Mouse (Mus musculus) cortical plate, adult 2 months (tissue): ENCODE measurements around the gene Pcp4l1.

Source experiments
- CTCF ChIP-seq: fragments of 200-500 bp; IDR thresholded peaks from 2 replicates; pipeline ENCODE4 v1.5.1; 2011; ENCODE audit warnings: mild to moderate bottlenecking, control low read depth, low read length; ENCODE audit not compliant: insufficient read depth; ENCODE audit errors: extremely low read depth
- POLR2A ChIP-seq: fragments of 200-500 bp; IDR thresholded peaks from 2 replicates; pipeline ENCODE4 v1.6.1; 2011; ENCODE audit warnings: mild to moderate bottlenecking, low read length, control low read depth; ENCODE audit not compliant: insufficient read depth; ENCODE audit errors: extremely low read depth

GRCm38 (mm10) chr1:171193093-171193840 is 2.8 kb downstream of the Pcp4l1 start:
- TF ChIP-seq CTCF (no peak), POLR2A (no peak)
